Mouse (Mus musculus) liver, postnatal 0 days (tissue): ENCODE data around the gene Gmfb. TPM values are rescaled to one million over a fixed set of nuclear protein-coding genes. Genes with fewer than 3 reads are reported as not detected.

ENCODE experiments used
- ATAC-seq: fragments of 200-750 bp; cut with Nextera tagmentation; 2 replicates; pipeline ENCODE4 v1.8.0; 2017; ENCODE audit warnings: mild to moderate bottlenecking, moderate library complexity
- DNase-seq: peaks from one replicate; pipeline ENCODE4 v3.0.0-alpha.2; 2016
- H3K27ac ChIP-seq: fragments of 300-500 bp; sonication (generic); 2 replicates; pipeline ENCODE4 v1.5.1; 2014; ENCODE audit warnings: antibody characterized with exemption, moderate library complexity, mild to moderate bottlenecking, low read depth
- H3K27me3 ChIP-seq: fragments of 300-500 bp; sonication (generic); 2 replicates; pipeline ENCODE4 v1.6.1; 2014; ENCODE audit warnings: low read length, control low read depth, mixed read lengths; ENCODE audit not compliant: insufficient read depth
- H3K36me3 ChIP-seq: fragments of 300-500 bp; sonication (generic); replicated peaks from 2 replicates; pipeline ENCODE4 v1.6.1; 2014; ENCODE audit warnings: mild to moderate bottlenecking, control low read depth, low read length, moderate library complexity, mixed read lengths; ENCODE audit not compliant: insufficient read depth
- H3K4me1 ChIP-seq: fragments of 300-500 bp; sonication (generic); 2 replicates; pipeline ENCODE4 v1.6.1; 2014; ENCODE audit warnings: antibody characterized with exemption, mild to moderate bottlenecking, control low read depth; ENCODE audit not compliant: insufficient read depth
- H3K4me2 ChIP-seq: fragments of 300-500 bp; sonication (generic); 2 replicates; pipeline ENCODE4 v1.6.1; 2014; ENCODE audit warnings: low read depth, mild to moderate bottlenecking, low read length, moderate library complexity, mixed read lengths
- H3K4me3 ChIP-seq: fragments of 300-500 bp; sonication (generic); 2 replicates; pipeline ENCODE4 v1.5.1; 2014; ENCODE audit warnings: low read depth, low read length
- H3K9ac ChIP-seq: fragments of 300-500 bp; sonication (generic); replicated peaks from 2 replicates; pipeline ENCODE4 v1.6.1; 2014; ENCODE audit warnings: mild to moderate bottlenecking, moderate library complexity
- H3K9me3 ChIP-seq: fragments of 300-500 bp; sonication (generic); 2 replicates; pipeline ENCODE4 v1.6.1; 2016; ENCODE audit warnings: mild to moderate bottlenecking, control low read depth, low read length, mixed read lengths
- CTCF ChIP-seq: sonication (generic); IDR thresholded peaks from 2 replicates; pipeline ENCODE4 v1.5.1; 2016; ENCODE audit warnings: antibody characterized with exemption, low read depth
- EP300 ChIP-seq: IDR thresholded peaks from 2 replicates; pipeline ENCODE4 v1.6.1; 2016; ENCODE audit warnings: antibody characterized with exemption, low read depth, mild to moderate bottlenecking
- whole genome bisulfite sequencing: fragments of 180-500 bp; shearing (Covaris S2); extraction: QIAGEN DNeasy Blood & Tissue Kit; methylation state at CpG from one replicate; pipeline ENCODE4 v1.1.7; 2014; ENCODE audit not compliant: insufficient replicate concordance; 5-methylcytosine and 5-hydroxymethylcytosine counted together
- polyA plus RNA-seq: library from polyadenylated mRNA; unstranded; fragments of >200 nt; fragmentation: Nextera tagmentation; extraction: Ambion mirVana; gene quantifications from 2 replicates; pipeline ENCODE4 v1.2.1, GENCODE M21; 2015

The Gmfb gene
- polyA plus RNA-seq: 30.0 and 30.3 TPM in 2 replicates

- Histone ChIP-seq H3K4me3 (peak within 1 kb of the TSS; percentile 77), H3K27me3 (no peaks in the 10 kb centered on the region), H3K4me2 (peak within 1 kb of the TSS; percentile 68), H3K4me1 (peaks cover 14% of the 10 kb centered on the region), H3K9me3 (no peaks in the 10 kb centered on the region), H3K27ac (peak within 1 kb of the TSS; percentile 96), H3K9ac (peak within 1 kb of the TSS; percentile 79), H3K36me3 (peaks cover under 1% of the 10 kb centered on the region; the same call in 1 of the 2 replicates)
- peak; percentile 95 for DNase-seq
- 1% methylated on average over 64 of the region's 65 CpGs for WGBS
- TF ChIP-seq CTCF: peak; percentile 44
- peak; percentile 73 for TF ChIP-seq EP300
- peak; percentile 95 for ATAC-seq
These were observed at the start of gene Gmfb for GRCm38 (mm10) chr14:46821873-46822716. Gene Gmfb (minus strand): TSS chr14:46822242.

GRCm38 (mm10) chr14:46862922-46863321 is 40.9 kb upstream of the Gmfb start:
- H3K27me3 ChIP-seq: no peaks in the 10 kb centered on the region
- no peak overlapping the region for H3K27ac ChIP-seq
- no peak overlapping the region for H3K9ac ChIP-seq
- no peaks in the 10 kb centered on the region for H3K4me1 ChIP-seq
- ATAC-seq (no peak), DNase-seq (no peak)
- TF ChIP-seq EP300: no peak
- TF ChIP-seq CTCF: no peak
- no peaks in the 10 kb centered on the region for H3K36me3 ChIP-seq
- no peak overlapping the region for H3K4me2 ChIP-seq
- 61% methylated on average over 5 of the region's 5 CpGs for WGBS
- no peak overlapping the region for H3K4me3 ChIP-seq
- no peaks in the 10 kb centered on the region for H3K9me3 ChIP-seq

GRCm38 (mm10) chr14:46853677-46854076 is 31.6 kb upstream of the Gmfb start:
- peaks cover 6% of the 10 kb centered on the region; the same call in 1 of the 2 replicates for H3K36me3 ChIP-seq
- no peak overlapping the region for H3K4me2 ChIP-seq
- TF ChIP-seq CTCF: no peak
- TF ChIP-seq EP300: no peak
- no peaks in the 10 kb centered on the region for H3K4me1 ChIP-seq
- DNase-seq (no peak), ATAC-seq (no peak)
- H3K9ac ChIP-seq: no peak overlapping the region
- no peaks in the 10 kb centered on the region for H3K27me3 ChIP-seq
- no peak overlapping the region for H3K4me3 ChIP-seq
- H3K9me3 ChIP-seq: no peaks in the 10 kb centered on the region
- no peak overlapping the region for H3K27ac ChIP-seq
- WGBS: 76% methylated on average over 11 of the region's 11 CpGs

GRCm38 (mm10) chr14:46849769-46850168 is 27.7 kb upstream of the Gmfb start:
- Histone ChIP-seq H3K27me3 (no peaks in the 10 kb centered on the region), H3K27ac (no peak overlapping the region), H3K36me3 (peaks cover 26% of the 10 kb centered on the region), H3K4me1 (no peaks in the 10 kb centered on the region), H3K4me3 (no peak overlapping the region), H3K9me3 (no peaks in the 10 kb centered on the region), H3K4me2 (no peak overlapping the region), H3K9ac (no peak overlapping the region)
- DNase-seq (no peak), ATAC-seq (no peak)
- 64% methylated on average over 1 of the region's 1 CpGs for WGBS
- TF ChIP-seq EP300 (no peak), CTCF (no peak)

- Histone ChIP-seq H3K4me2 (no peak overlapping the region), H3K27ac (no peak overlapping the region), H3K4me3 (no peak overlapping the region), H3K9ac (no peak overlapping the region), H3K27me3 (no peaks in the 10 kb centered on the region), H3K4me1 (no peaks in the 10 kb centered on the region), H3K9me3 (no peaks in the 10 kb centered on the region), H3K36me3 (peaks cover 24% of the 10 kb centered on the region)
- 79% methylated on average over 5 of the region's 5 CpGs for WGBS
- no peak for TF ChIP-seq CTCF
- no peak for TF ChIP-seq EP300
- ATAC-seq (no peak), DNase-seq (no peak)
These were observed 26.7 kb upstream of the Gmfb start for GRCm38 (mm10) chr14:46848736-46849135.

GRCm38 (mm10) chr14:46848063-46848590 is 26.1 kb upstream of the Gmfb start:
- Histone ChIP-seq H3K4me3 (no peak overlapping the region), H3K27ac (no peak overlapping the region), H3K4me2 (no peak overlapping the region), H3K9ac (no peak overlapping the region), H3K27me3 (no peaks in the 10 kb centered on the region), H3K36me3 (peaks cover 20% of the 10 kb centered on the region), H3K9me3 (no peaks in the 10 kb centered on the region), H3K4me1 (no peaks in the 10 kb centered on the region)
- WGBS: 83% methylated on average over 4 of the region's 4 CpGs
- ATAC-seq (no peak), DNase-seq (no peak)
- TF ChIP-seq CTCF (no peak), EP300 (no peak)
